Mouse (Mus musculus): ENCODE results near the gene Micall1.

The Micall1 gene

GRCm38 (mm10) chr15:79130782-79131181 lies 22.1 kb downstream of the Micall1 start:
- peak; percentile 37 for DNase-seq (ENCODE audit: low spot score)

- DNase-seq (ENCODE audit: low spot score), result peak; percentile 84
These were observed 22.7 kb downstream of the Micall1 start for GRCm38 (mm10) chr15:79131442-79131841.

GRCm38 (mm10) chr15:79133191-79133661 lies 24.5 kb downstream of the Micall1 start:
- DNase-seq (ENCODE audit: low spot score), result no peak

- no peak for DNase-seq (ENCODE audit: low spot score)
These were observed 26.0 kb downstream of the Micall1 start for GRCm38 (mm10) chr15:79134496-79135270.

- DNase-seq (ENCODE audit: low spot score), result no peak
These were observed 26.6 kb downstream of the Micall1 start for GRCm38 (mm10) chr15:79135332-79135731.

- DNase-seq (ENCODE audit: low spot score), result no peak
These were observed 27.3 kb downstream of the Micall1 start for GRCm38 (mm10) chr15:79135783-79136575.

GRCm38 (mm10) chr15:79139640-79140039 lies 30.9 kb downstream of the Micall1 start:
- DNase-seq (ENCODE audit: low spot score), result no peak

GRCm38 (mm10) chr15:79140866-79141565 lies 32.3 kb downstream of the Micall1 start, which contains the start of the genes Polr2f and 1700088E04Rik:
Gene Polr2f, plus strand, starts transcription at chr15:79141009.
Gene 1700088E04Rik, minus strand, starts transcription at chr15:79141253.
- peak; percentile 100 for DNase-seq (ENCODE audit: low spot score)

GRCm38 (mm10) chr15:79141566-79141917 lies 32.8 kb downstream of the Micall1 start:
- DNase-seq (ENCODE audit: low spot score), result peak; percentile 32

- DNase-seq (ENCODE audit: low spot score), result no peak
These were observed 34.6 kb downstream of the Micall1 start for GRCm38 (mm10) chr15:79143316-79143715.

- DNase-seq (ENCODE audit: low spot score), result no peak
These were observed 35.3 kb downstream of the Micall1 start for GRCm38 (mm10) chr15:79144021-79144420.

- peak; percentile 62 for DNase-seq (ENCODE audit: low spot score)
These were observed 36.8 kb downstream of the Micall1 start for GRCm38 (mm10) chr15:79145522-79145921.

GRCm38 (mm10) chr15:79148533-79148932 lies 39.8 kb downstream of the Micall1 start:
- peak; percentile 92 for DNase-seq (ENCODE audit: low spot score)

- DNase-seq (ENCODE audit: low spot score), result no peak
These were observed 43.2 kb downstream of the Micall1 start for GRCm38 (mm10) chr15:79151881-79152280.

GRCm38 (mm10) chr15:79152709-79153108 lies 44.0 kb downstream of the Micall1 start:
- DNase-seq (ENCODE audit: low spot score), result no peak

GRCm38 (mm10) chr15:79155572-79155971 lies 46.9 kb downstream of the Micall1 start:
- DNase-seq (ENCODE audit: low spot score), result no peak

GRCm38 (mm10) chr15:79162301-79162700 lies 53.6 kb downstream of the Micall1 start:
- DNase-seq (ENCODE audit: low spot score), result no peak

GRCm38 (mm10) chr15:79162822-79163221 lies 54.1 kb downstream of the Micall1 start:
- DNase-seq (ENCODE audit: low spot score), result no peak

- DNase-seq (ENCODE audit: low spot score), result no peak
These were observed 55.6 kb downstream of the Micall1 start for GRCm38 (mm10) chr15:79164251-79164650.

GRCm38 (mm10) chr15:79165140-79165539 lies 56.4 kb downstream of the Micall1 start, which contains the start of gene Sox10:
Gene Sox10, minus strand, starts transcription at chr15:79165240.
- no peak for DNase-seq (ENCODE audit: low spot score)

GRCm38 (mm10) chr15:79166712-79167111 lies 58.0 kb downstream of the Micall1 start:
- peak; percentile 31 for DNase-seq (ENCODE audit: low spot score)

- DNase-seq (ENCODE audit: low spot score), result peak; percentile 55
These were observed 68.2 kb downstream of the Micall1 start for GRCm38 (mm10) chr15:79176905-79177304.
